Mouse (Mus musculus) bone marrow macrophage, adult 2 months (primary cell): ENCODE measurements at regions not wholly inside any gene's neighbourhood (a gene's known extent, or its start where the extent isn't known, plus 50 kb on each side); places are given as distances from the start of the nearest gene placed in this dataset.

Source experiments
- H3K27ac ChIP-seq: 2 replicates; pipeline ENCODE4 v1.5.1; 2012; ENCODE audit warnings: low read depth, low read length; ENCODE audit not compliant: insufficient read depth
- H3K4me1 ChIP-seq: 2 replicates; pipeline ENCODE4 v1.6.1; 2012; ENCODE audit warnings: low read length; ENCODE audit not compliant: control insufficient read depth, insufficient read depth
- H3K4me3 ChIP-seq: 2 replicates; pipeline ENCODE4 v1.5.1; 2012; ENCODE audit warnings: mild to moderate bottlenecking, low read length, moderate library complexity; ENCODE audit not compliant: insufficient read depth
- CTCF ChIP-seq: IDR thresholded peaks from 2 replicates; pipeline ENCODE4 v1.5.1; 2012; ENCODE audit warnings: low read depth, mild to moderate bottlenecking, low read length, moderate library complexity
- POLR2A ChIP-seq: IDR thresholded peaks from 2 replicates; pipeline ENCODE4 v1.6.1; 2012; ENCODE audit warnings: mild to moderate bottlenecking, low read depth, low read length, borderline replicate concordance

- Histone ChIP-seq H3K27ac (no peak overlapping the region), H3K4me1 (peaks cover 6% of the 10 kb centered on the region; the same call in 1 of the 2 replicates), H3K4me3 (no peak overlapping the region)
- TF ChIP-seq POLR2A (no peak), CTCF (no peak)
Observed at GRCm38 (mm10) chr13:44295621-44296020, 433.7 kb upstream of the Jarid2 start.

GRCm38 (mm10) chr13:44300611-44301010 lies 428.7 kb upstream of the Jarid2 start:
- no peak for TF ChIP-seq CTCF
- TF ChIP-seq POLR2A, result no peak
- H3K4me3 ChIP-seq, result no peak overlapping the region

DNA sequence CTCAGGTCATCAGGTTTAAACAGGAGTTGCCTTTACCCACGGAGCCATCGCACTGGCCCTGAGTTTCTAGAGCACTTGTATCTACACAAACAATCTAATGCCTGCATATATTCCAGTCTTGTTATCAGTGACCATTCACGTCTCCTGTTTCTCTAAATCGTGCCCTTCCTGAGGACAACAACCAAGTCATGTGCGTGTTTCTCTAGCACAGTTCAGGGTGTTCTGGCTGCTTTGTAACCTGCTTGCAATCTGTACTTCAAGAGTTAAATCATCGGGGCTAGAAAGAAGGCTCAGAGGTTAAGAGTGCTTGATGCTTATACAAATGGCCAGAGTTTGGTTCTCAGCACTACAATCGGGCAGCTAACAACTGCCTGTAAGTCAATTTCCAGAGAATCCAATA lies 428.1 kb upstream of the Jarid2 start:
- Histone ChIP-seq H3K4me1 (no peaks in the 10 kb centered on the region), H3K4me3 (no peak overlapping the region), H3K27ac (no peak overlapping the region)
- TF ChIP-seq POLR2A, result no peak
- no peak for TF ChIP-seq CTCF

More at GRCm38 (mm10) chr13:44300611-44301010, 428.7 kb upstream of the Jarid2 start:
- no peak overlapping the region for H3K27ac ChIP-seq
- H3K4me1 ChIP-seq, result no peaks in the 10 kb centered on the region

DNA sequence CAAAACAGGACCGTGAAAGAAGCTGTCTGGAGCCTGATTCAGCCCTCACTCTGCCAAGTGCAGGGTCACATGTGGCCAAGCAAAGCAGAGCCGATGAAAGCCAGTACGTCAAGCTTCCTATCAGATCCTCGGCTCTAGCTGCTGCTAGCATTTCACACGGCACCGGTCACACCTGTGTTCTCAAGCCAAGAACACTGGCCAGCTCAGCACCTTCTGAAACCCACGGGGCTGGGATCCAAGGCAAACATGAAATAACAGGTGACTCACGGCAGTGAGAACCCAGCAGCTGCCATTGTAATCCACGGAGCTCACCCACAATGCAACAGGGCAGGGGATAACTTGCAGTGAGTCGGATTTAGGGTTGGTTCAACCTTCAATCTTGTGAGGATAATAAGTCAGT lies 427.3 kb upstream of the Jarid2 start:
- H3K4me3 ChIP-seq, result no peak overlapping the region
- H3K4me1 ChIP-seq, result no peaks in the 10 kb centered on the region
- H3K27ac ChIP-seq, result no peak overlapping the region
- TF ChIP-seq CTCF, result no peak
- no peak for TF ChIP-seq POLR2A

DNA sequence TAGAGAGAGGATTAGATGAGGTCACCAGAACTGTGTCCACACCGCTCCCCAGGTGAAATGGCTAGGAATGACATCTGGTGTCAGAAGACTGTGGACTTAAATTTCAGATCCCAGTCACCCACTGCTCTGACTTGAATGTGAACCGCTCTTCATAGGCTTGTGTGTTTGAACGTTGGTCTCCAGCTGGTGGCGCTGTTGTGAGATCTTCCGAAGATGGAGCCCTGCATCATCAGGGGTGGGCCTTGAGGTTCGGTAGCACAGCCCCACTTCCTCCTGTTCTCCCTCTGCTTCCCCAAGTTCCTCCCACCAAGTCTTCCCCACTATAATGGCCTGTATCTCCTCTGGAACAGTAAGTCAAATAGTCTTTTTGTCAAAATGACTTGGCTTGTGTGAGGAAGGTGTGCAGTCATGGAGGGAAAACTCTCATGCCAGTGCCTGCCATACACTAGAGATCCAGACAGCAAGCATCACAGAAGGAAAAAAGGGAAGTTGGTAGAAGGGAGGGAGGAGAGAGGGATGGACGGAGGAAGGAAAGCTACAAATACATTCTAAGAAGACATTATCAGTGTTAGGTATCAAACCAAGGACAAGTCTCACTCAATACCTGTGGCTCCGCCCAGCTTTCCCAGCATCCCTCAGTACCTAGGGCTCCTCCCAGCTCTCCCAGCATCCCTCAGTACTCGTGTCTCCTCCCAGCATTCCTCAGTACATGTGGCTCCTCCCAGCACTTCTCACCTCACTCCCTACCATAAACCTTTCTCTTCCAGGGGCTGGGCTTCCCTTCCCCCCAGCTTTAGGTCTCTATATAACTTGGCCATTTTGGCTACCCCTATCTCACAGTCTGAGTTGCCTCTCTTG lies 423.9 kb upstream of the Jarid2 start:
- TF ChIP-seq POLR2A, result no peak
- 0 out of 2 replicates have a peak, but pooled peaks have one; percentile 22 for TF ChIP-seq CTCF
- H3K27ac ChIP-seq, result no peak overlapping the region
- no peaks in the 10 kb centered on the region for H3K4me1 ChIP-seq
- H3K4me3 ChIP-seq, result no peak overlapping the region

DNA sequence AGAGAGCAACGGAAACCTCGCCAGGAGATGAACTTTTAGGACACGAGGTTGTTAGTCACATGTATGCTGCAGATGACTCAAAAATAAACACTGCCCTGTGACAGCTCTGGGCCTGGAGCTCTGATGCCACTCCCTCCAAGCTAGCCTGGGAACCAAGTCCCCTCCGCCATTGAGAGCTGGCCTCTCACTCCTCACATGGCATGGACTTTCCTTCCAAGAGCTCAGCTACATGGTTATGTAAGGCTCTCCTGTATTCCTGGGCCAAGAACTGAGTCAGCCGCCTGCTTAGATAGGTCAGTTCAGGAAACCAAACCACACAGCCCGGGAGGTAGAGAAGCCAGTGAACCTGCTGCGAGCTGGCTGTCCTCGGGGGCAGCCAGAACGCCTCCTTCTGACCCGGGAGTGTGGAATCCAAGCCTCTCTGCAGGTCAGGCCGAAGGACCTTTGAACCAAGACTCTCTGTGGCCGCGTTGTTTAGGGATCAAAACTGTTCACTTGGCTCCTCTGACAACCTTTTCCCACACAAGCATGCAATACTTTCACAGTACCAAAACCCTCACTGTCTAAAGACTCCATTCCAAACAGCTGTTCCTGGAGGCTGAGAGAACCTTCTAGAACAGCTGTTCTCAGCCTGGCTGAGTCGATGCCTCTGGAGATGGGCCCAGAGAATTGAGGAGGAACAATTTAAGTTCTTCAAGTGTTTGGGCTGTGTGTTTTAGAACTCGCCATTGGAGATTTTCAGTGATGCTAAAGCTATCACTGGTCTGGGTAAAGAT lies 422.8 kb upstream of the Jarid2 start:
- no peak for TF ChIP-seq CTCF
- no peak for TF ChIP-seq POLR2A
- H3K27ac ChIP-seq, result no peak overlapping the region
- H3K4me1 ChIP-seq, result no peaks in the 10 kb centered on the region
- H3K4me3 ChIP-seq, result no peak overlapping the region

- no peaks in the 10 kb centered on the region for H3K4me1 ChIP-seq
- no peak overlapping the region for H3K4me3 ChIP-seq
- TF ChIP-seq CTCF, result no peak
- TF ChIP-seq POLR2A, result no peak
Observed at GRCm38 (mm10) chr13:44308227-44308626, 421.0 kb upstream of the Jarid2 start.

DNA sequence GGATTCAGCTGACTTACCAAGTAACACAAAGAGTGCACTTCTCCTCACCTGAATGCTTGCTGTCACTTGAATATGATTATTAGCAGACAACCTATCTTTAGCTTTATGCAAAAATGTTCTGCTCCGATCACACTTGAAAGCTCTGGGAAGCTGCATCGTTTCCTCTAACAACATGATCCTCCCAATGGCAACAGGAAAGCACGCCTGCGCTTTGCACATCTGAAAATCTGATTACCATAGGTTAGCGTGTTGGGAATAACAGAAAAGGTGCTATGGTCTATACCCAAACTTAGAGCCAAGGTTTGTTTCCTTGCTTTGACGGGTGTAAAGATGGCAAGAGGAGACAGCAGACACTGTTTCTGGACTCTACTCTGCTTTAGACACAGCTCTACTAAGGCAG lies 417.0 kb upstream of the Jarid2 start:
- TF ChIP-seq POLR2A (no peak), CTCF (no peak)
- Histone ChIP-seq H3K27ac (no peak overlapping the region), H3K4me1 (no peaks in the 10 kb centered on the region), H3K4me3 (no peak overlapping the region)

More at GRCm38 (mm10) chr13:44308227-44308626, 421.0 kb upstream of the Jarid2 start:
- H3K27ac ChIP-seq, result no peak overlapping the region

DNA sequence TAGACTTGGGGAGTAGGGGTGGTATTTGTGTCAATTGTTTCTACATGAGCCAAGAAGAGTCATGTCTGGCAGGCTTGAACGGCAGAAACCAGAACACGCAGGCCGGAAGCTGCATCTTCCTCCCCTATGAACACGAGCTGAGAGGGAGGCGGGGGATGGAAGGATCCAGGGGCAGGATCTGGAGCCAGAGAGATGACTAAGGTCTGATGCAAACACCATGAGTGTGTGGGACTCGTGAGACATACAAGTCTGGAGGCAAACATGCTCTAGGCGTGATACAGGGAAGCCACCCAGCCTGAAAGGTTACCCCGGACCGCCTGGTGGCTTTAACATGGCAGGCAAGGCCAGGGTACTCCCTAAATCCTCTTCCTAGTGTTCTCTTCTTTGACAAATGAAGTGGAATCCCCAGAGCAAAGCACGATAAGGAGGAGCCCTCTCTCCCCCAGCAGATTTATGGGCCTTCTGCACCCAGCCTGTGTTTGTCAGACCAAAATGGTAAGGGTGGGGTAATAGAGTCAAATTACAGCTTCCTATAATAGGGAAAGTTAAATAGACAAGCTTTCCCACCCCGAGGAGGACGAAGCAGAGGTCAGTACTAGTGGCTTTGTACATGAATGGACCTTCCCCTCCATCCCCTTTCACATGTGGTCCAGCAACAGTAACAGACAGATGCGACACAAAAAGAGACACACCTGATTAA lies 412.4 kb upstream of the Jarid2 start:
- H3K27ac ChIP-seq, result no peak overlapping the region
- H3K4me3 ChIP-seq, result no peak overlapping the region
- no peaks in the 10 kb centered on the region for H3K4me1 ChIP-seq
- TF ChIP-seq POLR2A, result no peak
- TF ChIP-seq CTCF, result no peak

- Histone ChIP-seq H3K27ac (no peak overlapping the region), H3K4me3 (no peak overlapping the region), H3K4me1 (no peaks in the 10 kb centered on the region)
- TF ChIP-seq CTCF (no peak), POLR2A (no peak)
Observed at GRCm38 (mm10) chr13:44317596-44317995, 411.7 kb upstream of the Jarid2 start.
